Mouse (Mus musculus) liver, adult 2 months (tissue): ENCODE data around the gene Gm21915.

Experiments used
- CTCF ChIP-seq: fragments of 200-500 bp; IDR thresholded peaks from 2 replicates; pipeline ENCODE4 v1.5.1; 2011; ENCODE audit warnings: low read depth, low read length, control low read depth
- POLR2A ChIP-seq: fragments of 200-500 bp; IDR thresholded peaks from 2 replicates; pipeline ENCODE4 v1.6.1; 2011; ENCODE audit warnings: low read length, control low read depth; ENCODE audit not compliant: insufficient read depth; ENCODE audit errors: extremely low read depth

GRCm38 (mm10) chr9:40642470-40643220 lies 27.8 kb upstream of the Gm21915 start:
- TF ChIP-seq POLR2A (no peak), CTCF (no peak)
